ENCODE assay signal across 9 mouse cellular contexts in the genomic region with DNA sequence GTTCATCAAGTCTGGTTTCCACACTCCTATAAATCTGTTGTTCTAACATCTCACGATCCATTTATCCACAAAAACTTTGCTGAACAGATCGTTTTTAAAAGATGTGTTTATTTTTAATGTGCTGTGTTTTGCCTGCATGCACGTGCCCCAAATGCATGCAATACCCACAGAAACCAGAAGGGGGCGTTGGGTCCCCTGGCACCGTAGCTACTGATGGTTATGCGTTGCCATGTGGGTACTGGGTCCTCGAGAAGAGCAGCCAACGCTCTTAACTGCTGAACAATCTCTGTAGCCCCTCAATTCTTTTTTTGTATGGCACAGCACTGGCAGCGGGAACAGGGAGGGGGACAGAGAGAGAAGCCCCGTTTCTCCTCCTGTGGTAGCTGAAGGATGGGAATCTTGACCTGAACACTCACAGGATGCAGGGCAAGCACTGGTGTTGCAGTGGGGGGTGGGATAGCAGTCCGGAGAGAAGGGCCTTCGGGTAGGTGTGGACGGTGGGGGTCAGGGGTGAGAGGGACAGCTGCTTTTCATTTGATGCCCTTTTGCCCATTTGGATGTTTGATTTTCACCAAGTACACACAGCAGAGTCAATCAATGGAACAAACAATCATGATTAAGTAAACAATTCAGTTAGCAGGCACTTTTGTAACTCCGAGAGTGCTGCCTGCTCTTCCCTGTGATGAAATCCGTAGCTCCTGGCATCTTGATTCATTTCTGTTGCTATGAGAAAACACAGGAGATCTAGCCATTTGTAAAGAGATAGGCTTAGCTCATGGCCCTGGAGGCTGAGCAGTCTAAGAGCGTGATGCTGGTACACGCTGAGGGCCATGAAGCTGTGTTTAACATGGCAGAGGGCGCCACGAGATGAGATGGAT. TPM values are rescaled to one million over a fixed set of nuclear protein-coding genes. Genes with fewer than 3 reads are reported as not detected.
DNase-seq lines count a peak whose midpoint lies in the region; ATAC-seq and TF ChIP-seq lines count a peak whose summit lies in the region.
"Had no signal": no experiment of that assay in that cellular context is flagged by ENCODE, and none has a peak within 500 bp of the region (broad histone marks: within the 10 kb centered on the region; RNA-seq: fewer than 3 reads in every experiment).

No protein-coding gene starts in this region.

- DNase-seq in kidney, adult 9 months: peak; percentile 46
- peak; percentile 70 for DNase-seq in MEL (ENCODE audit: low read depth, low spot score)
- DNase-seq in liver, postnatal 0 days: peak; percentile 82
- peak; percentile 84 for DNase-seq in splenic B cell, adult 2 months (ENCODE audit: low read depth, low spot score)
- no peak for DNase-seq in layer of hippocampus, postnatal 36 days
- DNase-seq in layer of hippocampus, adult 11-12 months (ENCODE audit: low spot score): no peak

- no peak overlapping the region for H3K4me3 ChIP-seq in kidney, embryonic 16.5 days (ENCODE audit: low read length)
- H3K4me3 ChIP-seq in MEL (ENCODE audit: control insufficient read depth in 1 of 2, insufficient read depth in 1 of 2, low read depth in 2 of 2, low read length in 2 of 2): no peak overlapping the region
- H3K4me3 ChIP-seq in cortical plate, adult 2 months (ENCODE audit: insufficient read depth, low read length): no peak overlapping the region
- H3K4me3 ChIP-seq in liver, postnatal 0 days (ENCODE audit: low read depth, low read length): no peak overlapping the region
- H3K4me3 ChIP-seq: embryonic facial prominence, embryonic 13.5 days had no signal

- peak; percentile 84 to 98 (median 88) for TF ChIP-seq CTCF in MEL (IDR thresholded peaks at IDR 0.05 in 2 of 3, conservative IDR thresholded peaks at IDR 0.05 in 1 of 3; ENCODE audit: control insufficient read depth in 1 of 3, insufficient read depth in 1 of 3, low read depth in 2 of 3, low read length in 3 of 3, poor library complexity in 1 of 3, severe bottlenecking in 1 of 3)
- TF ChIP-seq CTCF in cortical plate, adult 2 months (IDR thresholded peaks at IDR 0.05; ENCODE audit: extremely low read depth, insufficient read depth, low read length): peak; percentile 53
- peak; percentile 93 for TF ChIP-seq CTCF in liver, postnatal 0 days (IDR thresholded peaks at IDR 0.05; ENCODE audit: low read depth)

- H3K4me2 ChIP-seq in kidney, embryonic 16.5 days (replicated peaks; ENCODE audit: low read depth, low read length): no peak overlapping the region
- H3K4me2 ChIP-seq in liver, postnatal 0 days (ENCODE audit: low read depth, low read length): no peak overlapping the region
- H3K4me2 ChIP-seq: embryonic facial prominence, embryonic 13.5 days had no signal

- no peak for ATAC-seq in kidney, embryonic 16.5 days (ENCODE audit: low FRiP score, low TSS enrichment)
- ATAC-seq in liver, postnatal 0 days: peak; percentile 91

- H3K27ac ChIP-seq in kidney, embryonic 16.5 days (ENCODE audit: low read length): no peak overlapping the region
- no peak overlapping the region for H3K27ac ChIP-seq in MEL (ENCODE audit: control insufficient read depth, low read depth, low read length)
- no peak overlapping the region for H3K27ac ChIP-seq in cortical plate, adult 2 months (ENCODE audit: insufficient read depth, low read length)
- H3K27ac ChIP-seq in liver, postnatal 0 days (ENCODE audit: low read depth): peak overlapping the region; percentile 90
- H3K27ac ChIP-seq: embryonic facial prominence, embryonic 13.5 days had no signal

- no peaks in the 10 kb centered on the region for H3K79me2 ChIP-seq in MEL (ENCODE audit: control insufficient read depth, insufficient read depth, low read length, poor library complexity)

- no peaks in the 10 kb centered on the region for H3K36me3 ChIP-seq in kidney, embryonic 16.5 days (ENCODE audit: insufficient read depth, low read length)
- H3K36me3 ChIP-seq in MEL (ENCODE audit: control insufficient read depth in 1 of 2, insufficient read depth in 2 of 2, low read length in 2 of 2): peaks cover 0 to 9% of the 10 kb centered on the region in 2 experiments; a peak in 2 of 4 replicates
- no peaks in the 10 kb centered on the region for H3K36me3 ChIP-seq in liver, postnatal 0 days (replicated peaks; ENCODE audit: insufficient read depth, low read length)
- H3K36me3 ChIP-seq in splenic B cell, adult 2 months (ENCODE audit: control insufficient read depth, insufficient read depth, low read length, poor library complexity, severe bottlenecking): no peaks in the 10 kb centered on the region
- H3K36me3 ChIP-seq: embryonic facial prominence, embryonic 13.5 days had no signal

- no peak for TF ChIP-seq POLR2A in MEL (IDR thresholded peaks at IDR 0.05; ENCODE audit: control insufficient read depth in 1 of 2, insufficient read depth in 1 of 2, low read depth in 1 of 2, low read length in 2 of 2, poor library complexity in 1 of 2)
- TF ChIP-seq POLR2A in cortical plate, adult 2 months (IDR thresholded peaks at IDR 0.05; ENCODE audit: extremely low read depth, insufficient read depth, low read length): no peak

- no peaks in the 10 kb centered on the region for H3K27me3 ChIP-seq in kidney, embryonic 16.5 days (ENCODE audit: insufficient read depth, low read length)
- H3K27me3 ChIP-seq in MEL (ENCODE audit: control insufficient read depth in 1 of 2, insufficient read depth in 2 of 2, low read length in 2 of 2): no peaks in the 10 kb centered on the region
- H3K27me3 ChIP-seq in liver, postnatal 0 days (ENCODE audit: insufficient read depth, low read length): no peaks in the 10 kb centered on the region
- no peaks in the 10 kb centered on the region for H3K27me3 ChIP-seq in splenic B cell, adult 2 months (ENCODE audit: control insufficient read depth, insufficient read depth, low read length, poor library complexity, severe bottlenecking)
- H3K27me3 ChIP-seq: embryonic facial prominence, embryonic 13.5 days had no signal

- TF ChIP-seq RAD21 in MEL (IDR thresholded peaks at IDR 0.05; ENCODE audit: low read depth, low read length): peak; percentile 55

- no peak overlapping the region for H3K9ac ChIP-seq in kidney, embryonic 16.5 days (replicated peaks; ENCODE audit: low read length)
- no peak overlapping the region for H3K9ac ChIP-seq in MEL (ENCODE audit: control insufficient read depth, low read depth, low read length, poor library complexity, severe bottlenecking)
- no peak overlapping the region for H3K9ac ChIP-seq in liver, postnatal 0 days (replicated peaks)
- H3K9ac ChIP-seq: embryonic facial prominence, embryonic 13.5 days had no signal

- 50% methylated on average over 19 of the region's 19 CpGs for WGBS in kidney, embryonic 16.5 days
- 41% methylated on average over 19 of the region's 19 CpGs for WGBS in liver, postnatal 0 days (ENCODE audit: insufficient replicate concordance)

- TF ChIP-seq EP300 in MEL (IDR thresholded peaks at IDR 0.05; ENCODE audit: low read depth in 1 of 2, low read length in 2 of 2): no peak
- TF ChIP-seq EP300 in liver, postnatal 0 days (IDR thresholded peaks at IDR 0.05; ENCODE audit: low read depth): peak; percentile 79

- no peaks in the 10 kb centered on the region for H3K4me1 ChIP-seq in kidney, embryonic 16.5 days (ENCODE audit: insufficient read depth, low read length)
- H3K4me1 ChIP-seq in MEL (ENCODE audit: control insufficient read depth in 1 of 2, insufficient read depth in 2 of 2, low read length in 2 of 2): peaks cover 6 to 11% of the 10 kb centered on the region in 2 experiments; a peak in 2 of 4 replicates
- H3K4me1 ChIP-seq in cortical plate, adult 2 months (ENCODE audit: control insufficient read depth, insufficient read depth, low read length): no peaks in the 10 kb centered on the region
- H3K4me1 ChIP-seq in liver, postnatal 0 days (ENCODE audit: insufficient read depth): peaks cover 32% of the 10 kb centered on the region

- H3K9me3 ChIP-seq in kidney, embryonic 16.5 days (ENCODE audit: low read length): no peaks in the 10 kb centered on the region
- no peaks in the 10 kb centered on the region for H3K9me3 ChIP-seq in MEL (replicated peaks; ENCODE audit: insufficient read depth, low read length)
- H3K9me3 ChIP-seq in liver, postnatal 0 days (ENCODE audit: low read length): no peaks in the 10 kb centered on the region
- H3K9me3 ChIP-seq: embryonic facial prominence, embryonic 13.5 days had no signal

TF ChIP-seq in MEL, 35 proteins besides CTCF, POLR2A, EP300 and RAD21 (continues in another document):
- TF ChIP-seq KAT2A (conservative IDR thresholded peaks at IDR 0.05; ENCODE audit: low read depth, low read length): no peak
- peak; percentile 99 for TF ChIP-seq BHLHE40 (IDR thresholded peaks at IDR 0.05; ENCODE audit: borderline replicate concordance, low read depth, low read length)
- TF ChIP-seq RCOR1 (IDR thresholded peaks at IDR 0.05; ENCODE audit: low read depth, low read length): no peak
- no peak for TF ChIP-seq CHD1 (IDR thresholded peaks at IDR 0.05; ENCODE audit: low read depth, low read length)
- no peak for TF ChIP-seq GABPA (IDR thresholded peaks at IDR 0.05; ENCODE audit: low read depth, low read length)
- peak; percentile 63 for TF ChIP-seq SIN3A (IDR thresholded peaks at IDR 0.05; ENCODE audit: low read length)
- TF ChIP-seq MYC (IDR thresholded peaks at IDR 0.05; ENCODE audit: low read depth, low read length): peak; percentile 94
- peak; percentile 67; the same call in 1 of the 2 replicates for TF ChIP-seq USF1 (IDR thresholded peaks at IDR 0.05; ENCODE audit: low read depth, low read length)
- no peak for TF ChIP-seq GATA1 (IDR thresholded peaks at IDR 0.05; ENCODE audit: low read depth, low read length)
- no peak for TF ChIP-seq MYB (IDR thresholded peaks at IDR 0.05; ENCODE audit: low read depth, low read length)
- TF ChIP-seq ZC3H11A (IDR thresholded peaks at IDR 0.05; ENCODE audit: low read depth, low read length): peak; percentile 54
- TF ChIP-seq MXI1 (IDR thresholded peaks at IDR 0.05; ENCODE audit: low read depth, low read length): peak; percentile 73

RNA-seq across cellular contexts. Expression of a gene that starts 15.5 kb away (rescaled TPM):
- 34.0 and 35.7 TPM in 2 replicates for polyA plus RNA-seq in kidney, embryonic 16.5 days (2015; fragmentation: Nextera tagmentation; extraction: Ambion mirVana)
- 17.1 and 20.4 TPM in 2 replicates for total RNA-seq in MEL (2012; rRNA removed)
- 10 to 100 TPM in 1 of 2 experiments, not detected in 1; 18.9 TPM for polyA plus RNA-seq in MEL (2012; ENCODE audit: insufficient read depth in 1 of 2, insufficient read length in 2 of 2, low read depth in 1 of 2, low replicate concordance in 2 of 2, missing spikeins in 1 of 2)
- 45.8 and 49.3 TPM in 2 replicates for polyA plus RNA-seq in cortical plate, adult 2 months (2012; rRNA removed)
- polyA plus RNA-seq in liver, postnatal 0 days (2015; fragmentation: Nextera tagmentation; extraction: Ambion mirVana): 6.7 and 9.5 TPM in 2 replicates
- 10 to 100 TPM; 53.0 to 54.7 TPM for total RNA-seq in layer of hippocampus, postnatal 36 days (2021)

RNA-seq across cellular contexts. Expression of a gene that starts 58.3 kb away (rescaled TPM):
- 48.9 and 50.1 TPM in 2 replicates for polyA plus RNA-seq in kidney, embryonic 16.5 days (2015; fragmentation: Nextera tagmentation; extraction: Ambion mirVana)
- 326 and 348 TPM in 2 replicates for total RNA-seq in MEL (2012; rRNA removed)
- polyA plus RNA-seq in MEL (2012; ENCODE audit: insufficient read depth in 1 of 2, insufficient read length in 2 of 2, low read depth in 1 of 2, low replicate concordance in 2 of 2, missing spikeins in 1 of 2): 100 to 1,000 TPM; 637 to 650 TPM
- 209 and 210 TPM in 2 replicates for polyA plus RNA-seq in cortical plate, adult 2 months (2012; rRNA removed)
- polyA plus RNA-seq in liver, postnatal 0 days (2015; fragmentation: Nextera tagmentation; extraction: Ambion mirVana): 79.9 and 92.7 TPM in 2 replicates
- 100 to 1,000 TPM; 177 to 202 TPM for total RNA-seq in layer of hippocampus, postnatal 36 days (2021)

Comparison
In these comparisons a context has a peak if more than half of its experiments do, and no peak if none do; other contexts are left out.
1. DNase-seq: peak in kidney, adult 9 months (single experiment), MEL (single experiment), liver, postnatal 0 days (single experiment) and splenic B cell, adult 2 months (single experiment); none in layer of hippocampus, postnatal 36 days (0 of 2) and layer of hippocampus, adult 11-12 months (single experiment).
2. Peak in every context shown above with its lines, with median percentiles within 50 percentile points of each other: CTCF ChIP-seq.